Mouse (Mus musculus) ES-Bruce4 (cell line): Measurements from ENCODE around the gene Ctdsp1. TPM values are rescaled to one million over a fixed set of nuclear protein-coding genes. Genes with fewer than 3 reads are reported as not detected.
A peak's percentile ranks its signal among the peaks of the same experiment; 100 is the strongest.

Source experiments
- H3K27ac ChIP-seq: 2 replicates; pipeline ENCODE4 v1.5.1; 2012; ENCODE audit warnings: low read length, inconsistent platforms; ENCODE audit not compliant: insufficient read depth
- H3K27me3 ChIP-seq: 2 replicates; pipeline ENCODE4 v1.6.1; 2012; ENCODE audit warnings: mild to moderate bottlenecking, low read length, inconsistent platforms; ENCODE audit not compliant: control insufficient read depth, poor library complexity, insufficient read depth, severe bottlenecking
- H3K36me3 ChIP-seq: 2 replicates; pipeline ENCODE4 v1.6.1; 2012; ENCODE audit warnings: inconsistent platforms, mild to moderate bottlenecking, low read length, moderate library complexity; ENCODE audit not compliant: control insufficient read depth, poor library complexity, insufficient read depth, severe bottlenecking
- H3K4me1 ChIP-seq: one replicate; pipeline ENCODE4 v1.8.1; 2011; ENCODE audit warnings: low read length; ENCODE audit not compliant: control insufficient read depth, insufficient read depth
- H3K4me3 ChIP-seq: 2 replicates; pipeline ENCODE4 v1.5.1; 2011; ENCODE audit warnings: low read depth, mild to moderate bottlenecking, low read length
- H3K9ac ChIP-seq: 2 replicates; pipeline ENCODE4 v1.6.1; 2012; ENCODE audit warnings: low read depth, mild to moderate bottlenecking, inconsistent platforms; ENCODE audit not compliant: poor library complexity, severe bottlenecking
- H3K9me3 ChIP-seq: replicated peaks from 2 replicates; pipeline ENCODE4 v1.6.1; 2012; ENCODE audit warnings: mild to moderate bottlenecking, low read length, inconsistent platforms; ENCODE audit not compliant: control insufficient read depth, poor library complexity, insufficient read depth, severe bottlenecking
- CTCF ChIP-seq: IDR thresholded peaks from one replicate; pipeline ENCODE4 v1.8.1; 2011; ENCODE audit warnings: low read depth, low read length
- EP300 ChIP-seq: IDR thresholded peaks from 2 replicates; pipeline ENCODE4 v1.6.1; 2011; ENCODE audit warnings: low read depth, low read length; ENCODE audit not compliant: insufficient read depth
- POLR2A ChIP-seq: IDR thresholded peaks from one replicate; pipeline ENCODE4 v1.8.1; 2011; ENCODE audit warnings: low read length; ENCODE audit not compliant: insufficient read depth
- polyA plus RNA-seq: library from polyadenylated mRNA; stranded (reverse); fragments of >200 nt; gene quantifications from 2 replicates; pipeline ENCODE4 v1.2.4, GENCODE M21; 2011; ENCODE audit warnings: low read depth; ENCODE audit not compliant: missing spikeins, insufficient read depth, insufficient read length

Ctdsp1 gene
- polyA plus RNA-seq, 1 experiment: 28.6 TPM

DNA sequence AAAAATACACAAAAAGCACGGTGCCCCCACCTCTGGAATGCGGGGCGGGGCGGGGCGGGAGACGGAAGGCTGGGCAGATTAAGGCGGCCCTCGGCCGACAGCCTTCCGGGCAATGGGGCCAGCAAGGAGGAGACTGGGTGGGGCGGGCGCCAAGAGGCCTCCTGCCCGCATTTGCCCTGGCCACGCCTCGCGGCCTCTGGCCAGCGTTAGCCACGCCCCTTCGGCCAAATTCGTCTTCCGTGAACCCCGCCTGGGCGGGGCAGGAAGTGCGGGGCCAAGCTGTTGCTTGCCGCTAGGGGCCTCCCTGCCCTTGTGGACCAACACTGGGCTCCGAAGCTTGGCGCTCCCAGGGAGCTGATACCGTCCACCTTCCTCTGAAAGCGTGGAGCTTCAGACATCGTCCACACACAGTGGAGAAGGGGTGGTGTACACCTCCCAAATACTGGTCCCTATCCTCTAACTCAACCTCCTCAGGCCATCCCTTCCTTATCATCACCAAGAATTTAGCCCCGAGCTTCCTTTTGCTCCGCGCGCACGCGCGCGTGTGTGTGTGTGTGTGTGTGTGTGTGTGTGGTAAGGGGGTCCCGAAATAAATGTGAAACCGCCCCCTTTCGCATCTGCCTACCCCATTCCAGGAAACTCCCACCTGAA is 6.1 kb downstream of the Ctdsp1 start:
- H3K27me3 ChIP-seq: no peaks in the 10 kb centered on the region
- peak overlapping the region; percentile 70 for H3K4me3 ChIP-seq
- H3K4me1 ChIP-seq: no peaks in the 10 kb centered on the region
- no peaks in the 10 kb centered on the region for H3K9me3 ChIP-seq
- H3K36me3 ChIP-seq: peaks cover 8% of the 10 kb centered on the region; the same call in 1 of the 2 replicates
- TF ChIP-seq POLR2A (peak; percentile 87), EP300 (0 out of 2 replicates have a peak, but pooled peaks have one; percentile 64), CTCF (peak; percentile 64)
- peak overlapping the region; percentile 73 for H3K9ac ChIP-seq
- H3K27ac ChIP-seq: peak overlapping the region; percentile 77

DNA sequence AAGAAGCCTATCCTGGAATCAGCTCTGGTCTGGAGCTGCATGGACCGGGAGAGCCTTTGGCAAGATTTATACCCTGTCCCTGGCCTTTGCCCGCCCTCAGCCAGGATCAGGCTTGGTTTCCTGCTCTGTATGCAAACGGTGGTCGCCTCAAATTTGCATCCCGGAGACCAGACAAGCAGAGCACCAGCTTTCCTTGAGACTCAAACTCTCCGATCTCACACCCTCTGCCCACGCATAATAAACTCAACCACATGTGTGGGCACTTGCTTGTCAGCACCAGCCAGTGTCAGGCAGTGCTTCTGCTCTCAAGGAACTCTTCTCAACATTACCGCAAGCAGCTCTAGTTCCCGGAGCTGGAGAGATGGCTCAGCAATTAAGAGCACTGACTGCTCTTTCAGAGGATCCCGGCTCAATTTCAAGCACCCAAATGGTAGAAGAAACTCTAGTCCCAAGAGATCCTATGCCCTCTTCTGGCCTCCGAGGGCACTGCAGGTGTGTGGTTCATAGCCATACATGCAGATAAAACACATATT is 6.7 kb downstream of the Ctdsp1 start:
- Histone ChIP-seq H3K9ac (peak overlapping the region; percentile 73), H3K4me1 (no peaks in the 10 kb centered on the region), H3K27me3 (no peaks in the 10 kb centered on the region), H3K27ac (peak overlapping the region; percentile 77), H3K4me3 (peak overlapping the region; percentile 70), H3K9me3 (no peaks in the 10 kb centered on the region), H3K36me3 (peaks cover 8% of the 10 kb centered on the region; the same call in 1 of the 2 replicates)
- peak; percentile 46 for TF ChIP-seq CTCF
- TF ChIP-seq POLR2A: no peak

DNA sequence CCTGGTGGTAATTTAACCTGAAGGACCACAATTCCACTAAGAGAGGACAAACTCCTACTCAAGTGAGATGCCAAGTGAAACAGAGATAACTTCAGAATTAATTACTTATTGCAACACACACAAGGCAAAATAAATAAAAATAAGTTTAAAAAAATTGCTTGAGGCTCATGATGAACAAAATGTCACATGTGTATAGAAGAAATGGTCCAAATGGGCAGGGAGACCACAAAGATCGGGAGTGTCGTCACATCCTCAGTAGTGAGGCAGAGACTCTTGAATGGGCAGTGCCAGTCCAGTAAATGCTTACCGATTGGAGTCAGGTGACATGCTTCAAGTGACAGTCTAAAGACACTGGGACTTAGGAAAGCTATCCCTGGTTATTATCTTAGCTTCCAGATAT is 9.2 kb downstream of the Ctdsp1 start:
- Histone ChIP-seq H3K4me3 (no peak overlapping the region), H3K27me3 (no peaks in the 10 kb centered on the region), H3K9ac (no peak overlapping the region), H3K27ac (no peak overlapping the region), H3K36me3 (no peaks in the 10 kb centered on the region), H3K9me3 (no peaks in the 10 kb centered on the region), H3K4me1 (no peaks in the 10 kb centered on the region)
- TF ChIP-seq POLR2A: no peak
- TF ChIP-seq CTCF: no peak
- TF ChIP-seq EP300: no peak

DNA sequence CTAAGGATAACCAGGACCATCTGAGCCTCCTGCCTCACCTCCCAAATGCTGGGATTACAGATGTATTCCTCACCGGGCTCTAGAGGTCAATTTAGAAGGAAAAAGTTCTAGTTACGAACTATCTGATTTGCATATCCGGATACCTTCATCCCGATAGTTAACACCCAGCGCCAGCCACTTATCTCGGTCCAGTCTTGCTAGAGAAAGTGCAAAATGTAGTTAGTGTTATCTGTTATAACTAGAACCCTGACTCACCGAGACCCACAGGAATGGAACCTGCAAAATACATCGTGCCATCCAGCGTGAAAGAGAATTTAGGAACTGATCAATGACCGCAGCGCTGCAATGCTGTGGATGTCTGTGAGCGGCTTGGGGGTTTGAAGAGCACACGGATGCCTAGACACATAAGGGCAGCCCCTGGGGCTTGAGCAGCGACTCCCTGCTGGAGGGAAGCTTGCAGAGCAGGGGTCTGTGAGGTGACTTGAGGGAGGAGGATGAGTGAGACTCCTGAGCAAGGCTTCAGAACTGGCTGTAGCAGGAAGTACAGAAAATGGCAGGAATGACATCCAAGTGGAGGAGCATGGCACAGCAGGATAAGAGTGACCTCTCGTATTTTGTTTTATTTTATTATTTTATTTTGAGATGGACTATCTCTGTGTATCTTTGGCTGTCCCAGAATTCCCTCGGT is 9.8 kb downstream of the Ctdsp1 start:
- no peak overlapping the region for H3K4me3 ChIP-seq
- H3K4me1 ChIP-seq: no peaks in the 10 kb centered on the region
- no peak overlapping the region for H3K27ac ChIP-seq
- H3K9me3 ChIP-seq: no peaks in the 10 kb centered on the region
- TF ChIP-seq POLR2A: no peak
- TF ChIP-seq CTCF: no peak
- H3K36me3 ChIP-seq: no peaks in the 10 kb centered on the region
- H3K9ac ChIP-seq: no peak overlapping the region
- no peaks in the 10 kb centered on the region for H3K27me3 ChIP-seq

DNA sequence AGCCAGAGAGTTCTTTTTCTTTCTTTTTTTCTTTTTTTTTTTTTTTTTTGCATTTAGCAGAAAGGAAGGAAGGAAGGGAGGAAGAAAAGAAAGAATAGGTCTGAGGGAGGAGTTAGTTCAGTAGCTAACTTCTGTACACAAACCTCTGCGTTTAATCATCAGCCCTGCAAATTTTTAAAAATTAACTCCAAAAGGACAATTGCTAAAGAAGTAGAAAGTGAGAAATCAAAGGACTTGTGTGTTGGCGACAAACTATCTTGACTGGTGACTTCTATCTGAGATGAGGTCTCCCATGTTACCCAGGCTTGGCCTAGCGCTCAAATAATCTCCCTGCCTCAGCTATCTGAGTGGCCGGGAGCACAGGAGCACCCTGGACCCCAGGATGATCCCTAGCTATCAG is 12.9 kb downstream of the Ctdsp1 start:
- H3K4me1 ChIP-seq: no peaks in the 10 kb centered on the region
- TF ChIP-seq POLR2A (no peak), EP300 (no peak), CTCF (no peak)
- no peak overlapping the region for H3K9ac ChIP-seq
- no peaks in the 10 kb centered on the region for H3K27me3 ChIP-seq
- no peak overlapping the region for H3K4me3 ChIP-seq
- H3K27ac ChIP-seq: no peak overlapping the region
- no peaks in the 10 kb centered on the region for H3K9me3 ChIP-seq
- H3K36me3 ChIP-seq: no peaks in the 10 kb centered on the region
